Mouse (Mus musculus) liver, postnatal 0 days (tissue): ENCODE data around the gene Odf3l2. TPM values are rescaled to one million over a fixed set of nuclear protein-coding genes. Genes with fewer than 3 reads are reported as not detected.
A peak's percentile ranks its signal among the peaks of the same experiment; 100 is the strongest.

Experiments
- ATAC-seq: fragments of 200-750 bp; cut with Nextera tagmentation; 2 replicates; pipeline ENCODE4 v1.8.0; 2017; ENCODE audit warnings: mild to moderate bottlenecking, moderate library complexity
- DNase-seq: peaks from one replicate; pipeline ENCODE4 v3.0.0-alpha.2; 2016
- H3K27ac ChIP-seq: fragments of 300-500 bp; sonication (generic); 2 replicates; pipeline ENCODE4 v1.5.1; 2014; ENCODE audit warnings: antibody characterized with exemption, moderate library complexity, mild to moderate bottlenecking, low read depth
- H3K27me3 ChIP-seq: fragments of 300-500 bp; sonication (generic); 2 replicates; pipeline ENCODE4 v1.6.1; 2014; ENCODE audit warnings: low read length, control low read depth, mixed read lengths; ENCODE audit not compliant: insufficient read depth
- H3K36me3 ChIP-seq: fragments of 300-500 bp; sonication (generic); replicated peaks from 2 replicates; pipeline ENCODE4 v1.6.1; 2014; ENCODE audit warnings: mild to moderate bottlenecking, control low read depth, low read length, moderate library complexity, mixed read lengths; ENCODE audit not compliant: insufficient read depth
- H3K4me1 ChIP-seq: fragments of 300-500 bp; sonication (generic); 2 replicates; pipeline ENCODE4 v1.6.1; 2014; ENCODE audit warnings: antibody characterized with exemption, mild to moderate bottlenecking, control low read depth; ENCODE audit not compliant: insufficient read depth
- H3K4me2 ChIP-seq: fragments of 300-500 bp; sonication (generic); 2 replicates; pipeline ENCODE4 v1.6.1; 2014; ENCODE audit warnings: low read depth, mild to moderate bottlenecking, low read length, moderate library complexity, mixed read lengths
- H3K4me3 ChIP-seq: fragments of 300-500 bp; sonication (generic); 2 replicates; pipeline ENCODE4 v1.5.1; 2014; ENCODE audit warnings: low read depth, low read length
- H3K9ac ChIP-seq: fragments of 300-500 bp; sonication (generic); replicated peaks from 2 replicates; pipeline ENCODE4 v1.6.1; 2014; ENCODE audit warnings: mild to moderate bottlenecking, moderate library complexity
- H3K9me3 ChIP-seq: fragments of 300-500 bp; sonication (generic); 2 replicates; pipeline ENCODE4 v1.6.1; 2016; ENCODE audit warnings: mild to moderate bottlenecking, control low read depth, low read length, mixed read lengths
- CTCF ChIP-seq: sonication (generic); IDR thresholded peaks from 2 replicates; pipeline ENCODE4 v1.5.1; 2016; ENCODE audit warnings: antibody characterized with exemption, low read depth
- EP300 ChIP-seq: IDR thresholded peaks from 2 replicates; pipeline ENCODE4 v1.6.1; 2016; ENCODE audit warnings: antibody characterized with exemption, low read depth, mild to moderate bottlenecking
- WGBS: fragments of 180-500 bp; shearing (Covaris S2); extraction: QIAGEN DNeasy Blood & Tissue Kit; methylation state at CpG from one replicate; pipeline ENCODE4 v1.1.7; 2014; ENCODE audit not compliant: insufficient replicate concordance; 5-methylcytosine and 5-hydroxymethylcytosine counted together
- polyA plus RNA-seq: library from polyadenylated mRNA; unstranded; fragments of >200 nt; fragmentation: Nextera tagmentation; extraction: Ambion mirVana; gene quantifications from 2 replicates; pipeline ENCODE4 v1.2.1, GENCODE M21; 2015

Gene Odf3l2
- polyA plus RNA-seq, 1 experiment from 2014 or later, result not detected

GRCm38 (mm10) chr10:79658829-79659228, 13.3 kb upstream of the Odf3l2 start:
- Histone ChIP-seq H3K4me3 (no peak overlapping the region), H3K36me3 (no peaks in the 10 kb centered on the region), H3K27me3 (peaks cover 7% of the 10 kb centered on the region; the same call in 1 of the 2 replicates), H3K27ac (no peak overlapping the region), H3K9ac (no peak overlapping the region), H3K4me1 (no peaks in the 10 kb centered on the region), H3K9me3 (no peaks in the 10 kb centered on the region), H3K4me2 (no peak overlapping the region)
- ATAC-seq (no peak), DNase-seq (peak; percentile 50)
- TF ChIP-seq EP300 (no peak), CTCF (peak; percentile 56)
- WGBS, result 17% methylated on average over 4 of the region's 4 CpGs

- Histone ChIP-seq H3K4me2 (no peak overlapping the region), H3K27ac (no peak overlapping the region), H3K4me1 (no peaks in the 10 kb centered on the region), H3K9me3 (no peaks in the 10 kb centered on the region), H3K27me3 (peaks cover 7% of the 10 kb centered on the region; the same call in 1 of the 2 replicates), H3K4me3 (no peak overlapping the region), H3K36me3 (no peaks in the 10 kb centered on the region), H3K9ac (no peak overlapping the region)
- 50% methylated on average over 1 of the region's 1 CpGs for WGBS
- no peak for DNase-seq
- no peak for TF ChIP-seq CTCF
- TF ChIP-seq EP300, result no peak
- no peak for ATAC-seq
Observed at GRCm38 (mm10) chr10:79654946-79655395, 9.4 kb upstream of the Odf3l2 start.

- Histone ChIP-seq H3K9me3 (no peaks in the 10 kb centered on the region), H3K4me3 (no peak overlapping the region), H3K4me1 (no peaks in the 10 kb centered on the region), H3K4me2 (no peak overlapping the region), H3K9ac (no peak overlapping the region), H3K27me3 (peaks cover 7% of the 10 kb centered on the region; the same call in 1 of the 2 replicates), H3K27ac (no peak overlapping the region), H3K36me3 (no peaks in the 10 kb centered on the region)
- WGBS, result 74% methylated on average over 7 of the region's 7 CpGs
- TF ChIP-seq CTCF (no peak), EP300 (no peak)
- ATAC-seq (no peak), DNase-seq (no peak)
Observed at GRCm38 (mm10) chr10:79652789-79653188, 7.3 kb upstream of the Odf3l2 start.

- peak; percentile 45; the same call in 1 of the 2 replicates for ATAC-seq
- Histone ChIP-seq H3K9ac (no peak overlapping the region), H3K4me1 (no peaks in the 10 kb centered on the region), H3K36me3 (no peaks in the 10 kb centered on the region), H3K4me3 (no peak overlapping the region), H3K27ac (no peak overlapping the region), H3K27me3 (no peaks in the 10 kb centered on the region; the same call in 1 of the 2 replicates), H3K9me3 (no peaks in the 10 kb centered on the region), H3K4me2 (no peak overlapping the region)
- peak; percentile 80 for DNase-seq
- TF ChIP-seq EP300 (no peak), CTCF (peak; percentile 97)
- WGBS, result 23% methylated on average over 7 of the region's 7 CpGs
Observed at GRCm38 (mm10) chr10:79649070-79649751, 3.7 kb upstream of the Odf3l2 start.

- Histone ChIP-seq H3K27me3 (peaks cover 42% of the 10 kb centered on the region), H3K36me3 (no peaks in the 10 kb centered on the region), H3K9ac (no peak overlapping the region), H3K9me3 (no peaks in the 10 kb centered on the region), H3K4me2 (0 out of 2 replicates have a peak overlapping the region, but pooled peaks have one; percentile 22), H3K4me1 (peaks cover 6% of the 10 kb centered on the region), H3K27ac (no peak overlapping the region), H3K4me3 (no peak overlapping the region)
- WGBS, result 10% methylated on average over 23 of the region's 23 CpGs
- DNase-seq (peak; percentile 69), ATAC-seq (peak; percentile 71; the same call in 1 of the 2 replicates)
- TF ChIP-seq CTCF (no peak), EP300 (no peak)
Observed at GRCm38 (mm10) chr10:79638486-79639204, 6.9 kb downstream of the Odf3l2 start.
